Mouse (Mus musculus) stomach, postnatal 0 days (tissue): Measurements from ENCODE around the gene Polr2g.

Experiments
- CTCF ChIP-seq: IDR thresholded peaks from 2 replicates; pipeline ENCODE4 v1.5.1; 2016; ENCODE audit warnings: antibody characterized with exemption, low read depth, mild to moderate bottlenecking, moderate library complexity
- EP300 ChIP-seq: optimal IDR thresholded peaks from 2 replicates; pipeline ENCODE3; 2016; ENCODE audit warnings: antibody characterized with exemption

DNA sequence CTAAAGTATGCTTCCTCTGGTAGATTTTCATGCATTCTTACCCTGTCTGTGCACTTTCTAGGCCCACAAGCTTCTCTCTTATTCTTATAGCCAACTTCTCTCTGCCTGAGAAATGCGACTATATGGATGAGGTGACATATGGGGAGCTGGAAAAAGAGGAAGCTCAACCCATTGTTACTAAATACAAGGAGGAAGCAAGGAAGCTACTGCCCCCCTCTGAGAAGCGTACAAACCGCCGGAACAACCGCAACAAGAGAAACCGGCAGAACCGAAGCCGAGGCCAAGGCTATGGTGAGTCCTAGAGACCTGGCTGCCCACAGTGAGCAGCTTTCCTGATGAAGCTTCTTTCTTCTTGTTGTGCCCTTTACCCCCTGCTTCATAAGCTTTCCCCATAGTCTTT lies 31.3 kb upstream of the Polr2g start, which contains the start of gene AC129217.1:
- no peak for TF ChIP-seq CTCF
- no peak for TF ChIP-seq EP300
